Mouse (Mus musculus) spleen, adult 2 months (tissue): ENCODE measurements at regions not wholly inside any gene's neighbourhood (a gene's known extent, or its start where the extent isn't known, plus 50 kb on each side); places are given as distances from the start of the nearest gene placed in this dataset.

Experiments
- CTCF ChIP-seq: fragments of 200-500 bp; IDR thresholded peaks from 2 replicates; pipeline ENCODE4 v1.5.1; 2011; ENCODE audit warnings: mild to moderate bottlenecking, inconsistent platforms; ENCODE audit not compliant: insufficient read depth, insufficient read length, insufficient replicate concordance; ENCODE audit errors: extremely low read depth
- POLR2A ChIP-seq: fragments of 200-500 bp; IDR thresholded peaks from 2 replicates; pipeline ENCODE4 v1.6.1; 2011; ENCODE audit warnings: low read depth, low read length, inconsistent platforms

GRCm38 (mm10) chr15:24527379-24527778, 886.2 kb downstream of the Basp1 start:
- TF ChIP-seq CTCF (no peak), POLR2A (no peak)
